Mouse (Mus musculus) CH12.LX (cell line): ENCODE measurements around the gene Gm20388. TPM values are rescaled to one million over a fixed set of nuclear protein-coding genes. Genes with fewer than 3 reads are reported as not detected.

Experiments
- DNase-seq: peaks from one replicate; pipeline ENCODE4 v3.0.0-alpha.2; 2013; ENCODE audit errors: extremely low read depth
- H3K27ac ChIP-seq: 2 replicates; pipeline ENCODE4 v1.5.1; 2012; ENCODE audit warnings: low read depth, mild to moderate bottlenecking, control low read depth, moderate library complexity; ENCODE audit not compliant: insufficient read depth
- H3K27me3 ChIP-seq: replicated peaks from 2 replicates; pipeline ENCODE3; 2012; ENCODE audit warnings: inconsistent platforms
- H3K36me3 ChIP-seq, 2 experiments: replicated peaks in 1 of 2; 2 replicates each; pipeline versions ENCODE3 to v1.6.1; 2012; ENCODE audit warnings: inconsistent platforms in 1 of 2, low read length in 1 of 2, mild to moderate bottlenecking in 1 of 2, mixed read lengths in 1 of 2, moderate library complexity in 1 of 2; ENCODE audit not compliant: control insufficient read depth in 1 of 2, insufficient read depth in 1 of 2
- H3K4me1 ChIP-seq, 2 experiments: 2 replicates each; pipeline ENCODE4 v1.6.1; 2012; ENCODE audit warnings: inconsistent platforms in 1 of 2, moderate library complexity in 1 of 2; ENCODE audit not compliant: insufficient read depth in 2 of 2, control insufficient read depth in 1 of 2
- H3K4me2 ChIP-seq: 2 replicates; pipeline ENCODE4 v1.6.1; 2012; ENCODE audit warnings: low read depth, mild to moderate bottlenecking, control low read depth; ENCODE audit not compliant: poor library complexity, insufficient read depth, severe bottlenecking
- H3K4me3 ChIP-seq, 3 experiments: fragments of 150-350 bp in 1 of 3; sonication (generic) in 1 of 3; replicated peaks in 1 of 3; 2 replicates each; pipeline versions ENCODE3 to v1.5.1; 2011 to 2012; ENCODE audit warnings: low read depth in 2 of 3, low read length in 2 of 3, mild to moderate bottlenecking in 2 of 3, moderate library complexity in 2 of 3, control low read depth in 1 of 3, improper control_type of control experiment in 1 of 3, inconsistent platforms in 1 of 3, mixed read lengths in 1 of 3; ENCODE audit not compliant: poor library complexity in 1 of 3
- H3K79me2 ChIP-seq: replicated peaks from 2 replicates; pipeline ENCODE4 v1.6.1; 2012; ENCODE audit warnings: mild to moderate bottlenecking, moderate library complexity; ENCODE audit not compliant: control insufficient read depth, poor library complexity, insufficient read depth, severe bottlenecking; ENCODE audit errors: extremely low read depth
- H3K9ac ChIP-seq: 2 replicates; pipeline ENCODE4 v1.6.1; 2012; ENCODE audit warnings: low read depth, mild to moderate bottlenecking, control low read depth, moderate library complexity; ENCODE audit not compliant: insufficient read depth
- H3K9me3 ChIP-seq: replicated peaks from 2 replicates; pipeline ENCODE3; 2012; ENCODE audit warnings: low read length, inconsistent platforms, mixed read lengths
- BHLHE40 ChIP-seq: IDR thresholded peaks from 2 replicates; pipeline ENCODE4 v1.6.1; 2011; ENCODE audit warnings: mild to moderate bottlenecking, low read depth, low read length, improper control_type of control experiment
- CHD1 ChIP-seq: IDR thresholded peaks from 2 replicates; pipeline ENCODE4 v1.6.1; 2012; ENCODE audit warnings: low read depth, low read length, improper control_type of control experiment, inconsistent platforms
- CHD2 ChIP-seq: IDR thresholded peaks from 2 replicates; pipeline ENCODE4 v1.6.1; 2011; ENCODE audit warnings: low read length, improper control_type of control experiment
- CTCF ChIP-seq, 2 experiments: IDR thresholded peaks in 1 of 2; conservative IDR thresholded peaks in 1 of 2; 2 replicates each; pipeline ENCODE4 v1.5.1; 2011 to 2012; ENCODE audit warnings: low read depth in 2 of 2, low read length in 2 of 2, improper control_type of control experiment in 1 of 2, inconsistent platforms in 1 of 2, mild to moderate bottlenecking in 1 of 2, moderate library complexity in 1 of 2
- E2F4 ChIP-seq: IDR thresholded peaks from 2 replicates; pipeline ENCODE4 v1.6.1; 2011; ENCODE audit warnings: low read depth, low read length, improper control_type of control experiment; ENCODE audit not compliant: insufficient replicate concordance
- ELF1 ChIP-seq: IDR thresholded peaks from 2 replicates; pipeline ENCODE4 v1.6.1; 2014; ENCODE audit warnings: low read depth, mild to moderate bottlenecking, inconsistent platforms, low read length, improper control_type of control experiment
- EP300 ChIP-seq: IDR thresholded peaks from 2 replicates; pipeline ENCODE4 v1.6.1; 2011; ENCODE audit warnings: low read length, improper control_type of control experiment
- ETS1 ChIP-seq: conservative IDR thresholded peaks from 2 replicates; pipeline ENCODE4 v1.6.1; 2012; ENCODE audit warnings: low read depth, mild to moderate bottlenecking, inconsistent platforms, low read length, improper control_type of control experiment, moderate library complexity
- GABPA ChIP-seq: IDR thresholded peaks from 2 replicates; pipeline ENCODE4 v1.6.1; 2012; ENCODE audit warnings: low read depth, low read length, improper control_type of control experiment, inconsistent platforms; ENCODE audit not compliant: insufficient replicate concordance
- JUN ChIP-seq: IDR thresholded peaks from 2 replicates; pipeline ENCODE4 v1.6.1; 2011; ENCODE audit warnings: low read depth, mild to moderate bottlenecking, low read length, improper control_type of control experiment, moderate library complexity; ENCODE audit not compliant: insufficient read depth
- KAT2A ChIP-seq: IDR thresholded peaks from 2 replicates; pipeline ENCODE4 v1.6.1; 2012; ENCODE audit warnings: low read length, improper control_type of control experiment, inconsistent platforms; ENCODE audit not compliant: insufficient replicate concordance
- MEF2A ChIP-seq: IDR thresholded peaks from 2 replicates; pipeline ENCODE4 v1.6.1; 2014; ENCODE audit warnings: low read depth, mild to moderate bottlenecking, inconsistent platforms, low read length, improper control_type of control experiment, borderline replicate concordance
- MYC ChIP-seq: IDR thresholded peaks from 2 replicates; pipeline ENCODE4 v1.6.1; 2011; ENCODE audit warnings: low read depth, mild to moderate bottlenecking, improper control_type of control experiment, low read length
- NELFE ChIP-seq: IDR thresholded peaks from 2 replicates; pipeline ENCODE4 v1.6.1; 2011; ENCODE audit warnings: low read depth, low read length, improper control_type of control experiment
- PAX5 ChIP-seq: IDR thresholded peaks from 2 replicates; pipeline ENCODE4 v1.6.1; 2012; ENCODE audit warnings: low read length, inconsistent platforms, mixed read lengths
- POLR2A ChIP-seq: IDR thresholded peaks from 2 replicates; pipeline ENCODE4 v1.6.1; 2011; ENCODE audit warnings: low read depth, mild to moderate bottlenecking, improper control_type of control experiment, low read length
- POLR2AphosphoS2 ChIP-seq: IDR thresholded peaks from 2 replicates; pipeline ENCODE4 v1.6.1; 2011; ENCODE audit warnings: low read depth, low read length, improper control_type of control experiment
- RCOR1 ChIP-seq: conservative IDR thresholded peaks from 2 replicates; pipeline ENCODE4 v1.6.1; 2012; ENCODE audit warnings: low read depth, mild to moderate bottlenecking, inconsistent platforms, low read length, improper control_type of control experiment
- SIN3A ChIP-seq: IDR thresholded peaks from 2 replicates; pipeline ENCODE4 v1.6.1; 2012; ENCODE audit warnings: low read length, improper control_type of control experiment, inconsistent platforms
- SMC3 ChIP-seq: IDR thresholded peaks from 2 replicates; pipeline ENCODE4 v1.6.1; 2011; ENCODE audit warnings: low read depth, low read length, improper control_type of control experiment
- TBP ChIP-seq: conservative IDR thresholded peaks from 2 replicates; pipeline ENCODE4 v1.6.1; 2011; ENCODE audit warnings: low read depth, low read length, improper control_type of control experiment
- TCF12 ChIP-seq: IDR thresholded peaks from 2 replicates; pipeline ENCODE4 v1.6.1; 2014; ENCODE audit warnings: low read depth, mild to moderate bottlenecking, inconsistent platforms, low read length, improper control_type of control experiment
- USF2 ChIP-seq: conservative IDR thresholded peaks from 2 replicates; pipeline ENCODE4 v1.6.1; 2011; ENCODE audit warnings: low read depth, low read length, improper control_type of control experiment
- ZC3H11A ChIP-seq: IDR thresholded peaks from 2 replicates; pipeline ENCODE4 v1.6.1; 2012; ENCODE audit warnings: low read depth, mild to moderate bottlenecking, inconsistent platforms, low read length, improper control_type of control experiment
- ZNF384 ChIP-seq: IDR thresholded peaks from 2 replicates; pipeline ENCODE4 v1.6.1; 2012; ENCODE audit warnings: low read depth, low read length, improper control_type of control experiment, inconsistent platforms
- dilution Hi-C: fragments of 300-500 bp; cut with MboI; formaldehyde crosslinking; loops from 2 replicates; pipeline ENCODE4 v1.14.3; 2020; ENCODE audit warnings: low sequenced_read_pairs; ENCODE audit not compliant: extremely low pct_unique_long_range_greater_than_20kb, extremely low pct_ligation_motif_present
- in situ Hi-C: fragments of 300-500 bp; cut with MboI; formaldehyde crosslinking; loops from 3 replicates; pipeline ENCODE4 v1.14.3; 2019; ENCODE audit warnings: low sequenced_read_pairs, low pct_ligation_motif_present, low pct_unique_long_range_greater_than_20kb, mixed read lengths
- polyA plus RNA-seq: library from polyadenylated mRNA; unstranded; fragments of >175 nt; gene quantifications from 2 replicates; pipeline ENCODE4 v1.2.1, GENCODE M21; 2012; ENCODE audit warnings: low read depth; ENCODE audit not compliant: insufficient read length
- total RNA-seq, 2 experiments: library from RNA; depleted of rRNA; stranded (reverse); fragments of 300-350 nt in 1 of 2; fragments of >200 nt in 1 of 2; gene quantifications; 2 replicates each; pipeline ENCODE4 v1.2.3; 2012 to 2014

The Gm20388 gene
- total and polyA plus RNA-seq, 3 experiments = 14.8 to 26.3 (median 22.2) TPM

DNA sequence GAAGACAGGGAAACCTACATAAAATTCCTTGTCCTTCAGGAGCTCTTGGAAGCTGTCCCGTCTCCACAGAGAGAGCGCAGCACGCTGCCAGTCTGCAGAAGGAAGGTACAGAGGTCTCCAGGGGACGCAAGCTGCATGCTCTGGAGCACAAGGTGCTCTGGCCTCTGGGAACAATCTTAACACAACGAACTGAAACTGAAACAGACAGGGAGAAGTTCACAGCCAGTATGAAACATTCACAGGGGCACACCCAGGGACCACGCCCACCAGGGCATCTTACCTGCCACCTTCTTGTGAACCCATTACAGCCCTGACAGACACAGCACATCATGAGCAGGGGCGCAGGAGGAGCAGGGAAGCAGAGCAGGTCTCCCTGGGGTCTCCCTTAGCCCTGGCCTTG, 3373.3 kb downstream of the Gm20388 start:
- no peaks in the 10 kb centered on the region for H3K9me3 ChIP-seq
- TF ChIP-seq ZNF384 = no peak
- peak; percentile 38 for TF ChIP-seq ETS1
- 0 out of 2 replicates have a peak, but pooled peaks have one; percentile 40 for TF ChIP-seq SIN3A
- no peak for TF ChIP-seq PAX5
- in situ Hi-C loops (no loop called here), dilution Hi-C loops (no loop called here)
- peak overlapping the region; percentile 59 for H3K4me2 ChIP-seq
- no peak overlapping the region for H3K9ac ChIP-seq
- no peaks in the 10 kb centered on the region for H3K27me3 ChIP-seq
- peak; percentile 64 for DNase-seq
- H3K36me3 ChIP-seq = peaks cover 34 to 81% of the 10 kb centered on the region in 2 experiments
- H3K4me1 ChIP-seq = peaks cover 17 to 31% of the 10 kb centered on the region in 2 experiments
- no peak overlapping the region for H3K27ac ChIP-seq
- H3K4me3 ChIP-seq = peak overlapping the region in 1 of 3 experiments; percentile 27
- H3K79me2 ChIP-seq = no peaks in the 10 kb centered on the region

GRCm38 (mm10) chr8:123284493-123284892, 3373.9 kb downstream of the Gm20388 start:
- Histone ChIP-seq H3K4me1 (peaks cover 17 to 33% of the 10 kb centered on the region in 2 experiments), H3K79me2 (no peaks in the 10 kb centered on the region), H3K4me2 (no peak overlapping the region), H3K9ac (no peak overlapping the region), H3K4me3 (peak overlapping the region in 1 of 3 experiments; percentile 27), H3K9me3 (no peaks in the 10 kb centered on the region), H3K27ac (no peak overlapping the region), H3K27me3 (no peaks in the 10 kb centered on the region), H3K36me3 (peaks cover 39 to 82% of the 10 kb centered on the region in 2 experiments)
- in situ Hi-C loops (no loop called here), dilution Hi-C loops (no loop called here)
- no peak for TF ChIP-seq GABPA
- DNase-seq = no peak

GRCm38 (mm10) chr8:123287362-123287761, 3376.7 kb downstream of the Gm20388 start:
- Histone ChIP-seq H3K9ac (no peak overlapping the region), H3K4me2 (peak overlapping the region; percentile 25; the same call in 1 of the 2 replicates), H3K4me3 (peak overlapping the region in 1 of 3 experiments; percentile 15), H3K27me3 (no peaks in the 10 kb centered on the region), H3K27ac (peak overlapping the region; percentile 75), H3K79me2 (no peaks in the 10 kb centered on the region), H3K36me3 (peaks cover 30 to 78% of the 10 kb centered on the region in 2 experiments), H3K4me1 (peaks cover 17 to 39% of the 10 kb centered on the region in 2 experiments), H3K9me3 (no peaks in the 10 kb centered on the region)
- in situ Hi-C loops (loop anchor here (5.0 kb wide), 1 partner anchor 40 kb away; no protein-coding TSS in a partner anchor), dilution Hi-C loops (no loop called here)
- DNase-seq = peak; percentile 61
- TF ChIP-seq RCOR1 = peak; percentile 75; the same call in 1 of the 2 replicates
- TF ChIP-seq SIN3A = peak; percentile 78
- peak; percentile 93 for TF ChIP-seq BHLHE40
- no peak for TF ChIP-seq CTCF (conservative IDR thresholded peaks at IDR 0.05 in 1 of 2, IDR thresholded peaks at IDR 0.05 in 1 of 2; ENCODE audit: low read depth in 2 of 2, low read length in 2 of 2)
- no peak for TF ChIP-seq POLR2AphosphoS2
- TF ChIP-seq ELF1 = peak; percentile 54
- no peak for TF ChIP-seq ZNF384
- no peak for TF ChIP-seq USF2
- peak; percentile 32; the same call in 1 of the 2 replicates for TF ChIP-seq POLR2A
- no peak for TF ChIP-seq ZC3H11A
- TF ChIP-seq TCF12 = peak; percentile 50; the same call in 1 of the 2 replicates
- TF ChIP-seq ETS1 = peak; percentile 92
- peak; percentile 59 for TF ChIP-seq JUN
- TF ChIP-seq MYC = peak; percentile 59; the same call in 1 of the 2 replicates
- no peak for TF ChIP-seq SMC3
- no peak for TF ChIP-seq CHD2
- TF ChIP-seq TBP = no peak
- no peak for TF ChIP-seq NELFE
- no peak for TF ChIP-seq PAX5
- peak; percentile 70 for TF ChIP-seq EP300
- no peak for TF ChIP-seq CHD1
- TF ChIP-seq E2F4 = no peak
- TF ChIP-seq KAT2A = no peak
- 0 out of 2 replicates have a peak, but pooled peaks have one; percentile 31 for TF ChIP-seq MEF2A
